Mouse (Mus musculus) forebrain, embryonic 14.5 days (tissue): ENCODE data around the gene Tat. TPM values are rescaled to one million over a fixed set of nuclear protein-coding genes. Genes with fewer than 3 reads are reported as not detected.

Source experiments
- ATAC-seq: fragments of 200-750 bp; cut with Nextera tagmentation; 2 replicates; pipeline ENCODE4 v1.8.0; 2017; ENCODE audit warnings: mild to moderate bottlenecking, moderate library complexity
- DNase-seq: peaks from one replicate; pipeline ENCODE4 v3.0.0-alpha.2; 2015; ENCODE audit warnings: low spot score
- H3K27ac ChIP-seq: fragments of 300-500 bp; sonication (generic); 2 replicates; pipeline ENCODE4 v1.5.1; 2014; ENCODE audit warnings: low read depth, mild to moderate bottlenecking, control low read depth, low read length, moderate library complexity
- H3K27me3 ChIP-seq: fragments of 300-500 bp; sonication (generic); replicated peaks from 2 replicates; pipeline ENCODE4 v1.6.1; 2014; ENCODE audit warnings: low read length, control low read depth, mixed read lengths; ENCODE audit not compliant: control insufficient read depth, insufficient read depth
- H3K36me3 ChIP-seq: fragments of 300-500 bp; sonication (generic); 2 replicates; pipeline ENCODE4 v1.6.1; 2014; ENCODE audit warnings: low read length, control low read depth; ENCODE audit not compliant: control insufficient read depth, insufficient read depth
- H3K4me1 ChIP-seq: fragments of 300-500 bp; sonication (generic); 2 replicates; pipeline ENCODE4 v1.6.1; 2014; ENCODE audit warnings: antibody characterized with exemption, low read length, control low read depth; ENCODE audit not compliant: control insufficient read depth, insufficient read depth
- H3K4me2 ChIP-seq: fragments of 300-500 bp; sonication (generic); 2 replicates; pipeline ENCODE4 v1.6.1; 2014; ENCODE audit warnings: mild to moderate bottlenecking, control low read depth, low read length
- H3K4me3 ChIP-seq: fragments of 300-500 bp; sonication (generic); 2 replicates; pipeline ENCODE4 v1.5.1; 2014; ENCODE audit warnings: low read depth, low read length, control low read depth
- H3K9ac ChIP-seq: fragments of 300-500 bp; sonication (generic); 2 replicates; pipeline ENCODE4 v1.6.1; 2014; ENCODE audit warnings: mild to moderate bottlenecking, low read length, control low read depth, moderate library complexity
- H3K9me3 ChIP-seq: fragments of 300-500 bp; sonication (generic); replicated peaks from 2 replicates; pipeline ENCODE4 v1.6.1; 2016; ENCODE audit warnings: low read length, control low read depth, mixed read lengths; ENCODE audit not compliant: control insufficient read depth
- WGBS: fragments of 180-500 bp; shearing (Covaris S2); extraction: QIAGEN DNeasy Blood & Tissue Kit; methylation state at CpG from one replicate; pipeline ENCODE4 v1.1.7; 2014; 5-methylcytosine and 5-hydroxymethylcytosine counted together
- polyA plus RNA-seq: library from polyadenylated mRNA; unstranded; fragments of >200 nt; fragmentation: Nextera tagmentation; extraction: Ambion mirVana; gene quantifications from 2 replicates; pipeline ENCODE4 v1.2.1, GENCODE M21; 2014

Gene Tat
- not detected in 2 replicates for polyA plus RNA-seq

DNA sequence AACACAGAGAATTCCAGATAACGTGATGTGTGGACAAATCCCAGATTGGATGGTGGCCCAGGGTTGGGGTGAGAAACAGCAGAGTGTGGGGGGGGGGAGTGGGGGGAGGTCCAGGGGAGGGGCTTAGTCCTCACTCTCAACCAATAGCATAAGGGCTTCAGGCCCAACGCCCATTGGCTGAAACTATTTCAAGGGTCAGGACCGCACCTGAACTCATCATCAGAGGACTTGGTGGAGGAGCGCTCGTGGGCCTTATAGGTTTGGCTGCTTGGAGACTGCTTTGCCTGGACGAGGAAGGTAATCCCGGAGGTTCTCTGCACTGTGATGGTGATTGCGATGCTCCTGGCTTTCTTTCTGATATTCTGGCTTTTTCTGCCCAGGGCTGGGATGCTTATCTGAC lies at the start of gene Tat:
Gene Tat (plus strand): TSS at position 214 of the 400 bp plus-strand sequence.
- WGBS = 80% methylated on average over 8 of the region's 8 CpGs
- ATAC-seq = no peak

DNA sequence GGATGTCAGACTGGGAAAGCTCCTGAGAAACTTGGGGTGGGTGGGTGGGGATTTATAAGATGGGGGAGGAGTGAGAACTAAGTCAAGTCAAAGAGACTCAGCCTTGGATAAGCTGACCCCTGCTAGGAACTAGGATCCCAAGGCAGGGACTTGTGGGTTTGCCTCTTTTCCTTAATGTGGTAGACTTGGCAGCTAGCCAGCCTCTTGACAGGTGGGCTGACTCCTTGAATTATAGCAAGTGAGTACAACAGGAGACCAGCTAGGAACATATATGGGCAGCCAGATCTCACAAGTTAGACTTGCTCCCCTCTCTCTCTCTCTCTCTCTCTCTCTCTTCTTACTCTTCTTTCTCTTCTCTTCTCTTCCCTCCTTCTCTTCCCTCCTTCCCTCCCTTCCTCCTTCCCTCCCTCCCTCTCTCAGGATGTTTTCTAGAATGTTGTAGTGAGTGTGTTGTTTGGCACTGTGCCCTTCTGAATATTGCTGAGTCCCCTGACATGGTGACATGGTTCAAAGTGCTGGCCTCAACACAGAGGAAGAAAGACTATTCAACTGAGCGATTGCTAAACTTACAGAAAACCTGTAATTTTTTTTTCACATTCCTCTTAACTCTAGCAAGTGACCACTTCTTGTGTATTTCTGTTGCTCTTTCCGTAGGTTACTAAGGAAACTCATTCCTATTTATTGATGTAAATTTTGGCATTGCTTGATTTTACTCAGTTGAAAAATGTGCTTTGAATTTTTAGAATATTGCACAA lies 48.5 kb upstream of the Tat start:
- no peak for DNase-seq
- 85% methylated on average over 2 of the region's 2 CpGs for WGBS
- H3K4me1 ChIP-seq = no peaks in the 10 kb centered on the region; the same call in 1 of the 2 replicates
- H3K4me2 ChIP-seq = no peak overlapping the region
- no peak overlapping the region for H3K27ac ChIP-seq
- H3K9ac ChIP-seq = no peak overlapping the region
- no peak overlapping the region for H3K4me3 ChIP-seq
- no peak for ATAC-seq
- H3K9me3 ChIP-seq = no peaks in the 10 kb centered on the region
- peaks cover 42% of the 10 kb centered on the region for H3K36me3 ChIP-seq
- H3K27me3 ChIP-seq = no peaks in the 10 kb centered on the region

More for the DNA sequence above, at the start of gene Tat:
- Histone ChIP-seq H3K9ac (no peak within 1 kb of the TSS), H3K4me1 (no peaks in the 10 kb centered on the region), H3K27ac (no peak within 1 kb of the TSS), H3K27me3 (no peaks in the 10 kb centered on the region), H3K4me2 (no peak within 1 kb of the TSS), H3K4me3 (no peak within 1 kb of the TSS), H3K9me3 (no peaks in the 10 kb centered on the region), H3K36me3 (no peaks in the 10 kb centered on the region)
- no peak for DNase-seq

DNA sequence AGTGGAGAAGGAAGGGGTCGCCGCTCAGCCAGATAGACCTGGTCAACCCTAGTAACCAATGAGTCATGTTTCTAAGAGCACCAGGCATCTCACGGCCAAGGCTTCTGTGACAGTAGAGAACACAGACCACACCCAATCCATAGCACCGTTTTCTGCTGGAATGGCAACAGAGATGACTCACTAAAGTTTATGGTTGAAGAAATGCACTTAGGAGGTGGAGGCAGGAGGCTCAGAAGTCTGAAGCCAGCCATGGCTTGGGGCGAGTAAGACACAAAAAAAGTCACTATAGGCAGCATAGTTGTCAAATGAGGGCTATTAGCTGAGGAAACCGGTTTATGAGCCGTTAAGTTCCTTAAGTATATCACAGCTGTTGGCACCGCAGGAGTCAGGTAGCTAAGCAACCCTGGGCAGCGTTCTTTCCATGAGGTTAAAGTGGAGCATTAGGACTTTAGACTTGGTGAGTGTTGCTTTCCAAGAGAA lies 45.0 kb upstream of the Tat start:
- Histone ChIP-seq H3K4me1 (peaks cover 3% of the 10 kb centered on the region; the same call in 1 of the 2 replicates), H3K27ac (no peak overlapping the region), H3K9me3 (no peaks in the 10 kb centered on the region), H3K4me2 (no peak overlapping the region), H3K36me3 (peaks cover 22% of the 10 kb centered on the region), H3K27me3 (no peaks in the 10 kb centered on the region), H3K4me3 (no peak overlapping the region), H3K9ac (no peak overlapping the region)
- 63% methylated on average over 9 of the region's 9 CpGs for WGBS
- DNase-seq (no peak), ATAC-seq (no peak)

DNA sequence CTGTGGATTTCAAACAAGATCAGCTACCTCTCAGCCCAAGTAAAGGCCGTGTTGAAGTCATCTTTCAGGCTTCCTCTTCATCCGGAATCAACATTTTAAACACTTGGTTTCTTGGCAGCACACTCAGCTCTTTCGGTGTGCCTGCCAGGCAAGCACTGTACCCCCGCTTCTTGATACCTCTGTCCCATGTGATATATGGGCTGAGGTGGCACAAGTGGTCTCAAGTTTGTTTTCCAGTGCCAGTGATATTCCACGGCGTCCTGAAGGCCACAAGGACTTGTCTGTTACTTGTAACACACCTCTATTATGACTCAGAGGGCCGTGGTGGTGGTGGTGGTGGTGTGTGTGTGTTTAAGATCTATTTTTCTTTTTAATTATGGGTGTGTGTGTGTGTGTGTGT lies 44.5 kb upstream of the Tat start:
- H3K4me2 ChIP-seq = no peak overlapping the region
- H3K4me1 ChIP-seq = peaks cover 3% of the 10 kb centered on the region; the same call in 1 of the 2 replicates
- 85% methylated on average over 7 of the region's 7 CpGs for WGBS
- H3K9ac ChIP-seq = no peak overlapping the region
- H3K27ac ChIP-seq = no peak overlapping the region
- H3K4me3 ChIP-seq = no peak overlapping the region
- peaks cover 17% of the 10 kb centered on the region for H3K36me3 ChIP-seq
- ATAC-seq (no peak), DNase-seq (no peak)
- H3K9me3 ChIP-seq = no peaks in the 10 kb centered on the region
- no peaks in the 10 kb centered on the region for H3K27me3 ChIP-seq

DNA sequence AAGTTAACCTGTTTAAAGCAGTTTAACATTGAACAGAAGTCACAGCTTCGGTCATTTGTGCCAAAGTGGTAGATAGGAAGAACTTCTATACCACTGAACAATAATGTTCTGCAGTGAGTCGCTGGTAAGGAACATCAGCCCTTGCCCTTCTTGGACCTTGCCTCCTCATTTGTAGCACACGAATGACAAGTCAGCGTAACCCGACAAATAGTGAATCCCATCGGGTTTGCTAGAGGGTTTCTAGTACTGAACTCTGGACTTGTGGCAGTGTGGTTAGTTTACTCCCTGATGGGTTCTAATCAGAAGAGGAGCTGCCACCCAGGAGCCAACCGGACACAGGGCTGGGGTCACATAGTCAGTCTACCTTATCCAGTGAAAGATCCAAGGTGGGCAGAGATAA lies 44.0 kb upstream of the Tat start:
- DNase-seq (no peak), ATAC-seq (no peak)
- Histone ChIP-seq H3K9me3 (no peaks in the 10 kb centered on the region), H3K27me3 (no peaks in the 10 kb centered on the region), H3K36me3 (peaks cover 12% of the 10 kb centered on the region; the same call in 1 of the 2 replicates), H3K4me3 (no peak overlapping the region), H3K9ac (no peak overlapping the region), H3K4me2 (no peak overlapping the region), H3K27ac (no peak overlapping the region), H3K4me1 (peaks cover 4% of the 10 kb centered on the region; the same call in 1 of the 2 replicates)
- 87% methylated on average over 7 of the region's 7 CpGs for WGBS

DNA sequence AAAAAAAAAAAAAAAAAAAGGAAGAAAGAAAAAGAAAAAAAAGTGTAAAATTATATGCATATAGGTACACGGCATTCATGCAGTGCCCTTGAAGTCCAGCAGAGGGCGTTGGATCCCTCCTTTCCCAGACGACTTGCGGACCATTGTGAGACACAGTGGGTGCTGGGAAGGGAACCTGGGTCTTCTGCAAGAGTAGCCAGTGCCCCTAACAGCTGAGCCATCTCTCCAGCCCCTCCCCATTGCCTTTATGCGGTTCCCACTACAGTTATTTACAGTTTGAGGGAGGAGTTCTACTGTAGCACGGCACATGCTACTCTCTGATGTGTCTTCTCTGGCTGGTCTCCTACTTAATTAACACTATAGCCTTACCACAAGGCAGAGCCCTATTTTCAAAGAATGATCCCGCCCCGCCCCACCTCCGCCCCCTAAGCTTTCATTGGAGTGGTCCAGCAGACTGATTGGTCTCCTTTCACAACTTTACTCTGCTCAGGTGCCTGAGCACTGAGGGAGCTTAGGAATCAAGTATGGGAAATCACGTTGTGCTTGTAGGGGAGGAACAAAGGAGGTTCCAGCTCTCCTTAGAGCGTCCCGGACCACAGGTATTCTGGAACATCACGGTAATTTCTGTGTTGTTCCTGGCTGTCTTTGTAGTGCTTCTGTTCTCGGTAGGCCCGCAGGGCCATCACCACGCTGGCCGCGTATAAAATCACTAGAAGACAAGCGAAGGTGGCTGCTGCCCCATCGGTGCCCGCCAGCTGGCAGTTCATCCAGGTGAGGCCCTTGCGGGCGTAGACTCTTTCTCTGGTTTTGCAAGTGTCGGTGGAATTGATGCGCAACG lies 42.6 kb upstream of the Tat start:
- 2% methylated on average over 26 of the region's 26 CpGs for WGBS
- peak overlapping the region; percentile 33 for H3K4me3 ChIP-seq
- H3K4me1 ChIP-seq = peaks cover 5% of the 10 kb centered on the region; the same call in 1 of the 2 replicates
- DNase-seq = peak; percentile 75
- no peaks in the 10 kb centered on the region for H3K27me3 ChIP-seq
- H3K4me2 ChIP-seq = peak overlapping the region; percentile 65
- no peaks in the 10 kb centered on the region for H3K9me3 ChIP-seq
- ATAC-seq = peak; percentile 70
- peak overlapping the region; percentile 48; the same call in 1 of the 2 replicates for H3K27ac ChIP-seq
- peak overlapping the region; percentile 59 for H3K9ac ChIP-seq
- 0 out of 2 replicates have a peak, but pooled peaks cover 7% of the 10 kb centered on the region for H3K36me3 ChIP-seq

DNA sequence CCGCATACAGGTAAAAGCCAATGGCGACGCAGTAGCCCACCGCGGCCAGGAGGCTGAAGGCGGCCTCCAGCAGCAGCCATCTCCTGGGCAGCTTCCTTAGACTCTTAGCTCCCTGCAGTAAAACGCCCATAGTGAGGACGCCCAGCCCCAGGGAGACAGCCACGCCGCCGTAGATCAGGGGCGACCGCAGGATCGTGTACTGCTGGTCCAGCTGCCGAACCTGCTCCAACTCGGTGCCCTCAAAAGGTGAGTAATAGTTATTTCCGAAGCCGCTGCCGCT lies 42.0 kb upstream of the Tat start:
- H3K4me3 ChIP-seq = peak overlapping the region; percentile 33
- H3K36me3 ChIP-seq = 0 out of 2 replicates have a peak, but pooled peaks cover 3% of the 10 kb centered on the region
- H3K9me3 ChIP-seq = no peaks in the 10 kb centered on the region
- peak overlapping the region; percentile 48; the same call in 1 of the 2 replicates for H3K27ac ChIP-seq
- DNase-seq (no peak), ATAC-seq (peak; percentile 35; the same call in 1 of the 2 replicates)
- 4% methylated on average over 19 of the region's 19 CpGs for WGBS
- no peaks in the 10 kb centered on the region for H3K27me3 ChIP-seq
- H3K4me2 ChIP-seq = peak overlapping the region; percentile 65
- peaks cover 5% of the 10 kb centered on the region; the same call in 1 of the 2 replicates for H3K4me1 ChIP-seq
- peak overlapping the region; percentile 59 for H3K9ac ChIP-seq

DNA sequence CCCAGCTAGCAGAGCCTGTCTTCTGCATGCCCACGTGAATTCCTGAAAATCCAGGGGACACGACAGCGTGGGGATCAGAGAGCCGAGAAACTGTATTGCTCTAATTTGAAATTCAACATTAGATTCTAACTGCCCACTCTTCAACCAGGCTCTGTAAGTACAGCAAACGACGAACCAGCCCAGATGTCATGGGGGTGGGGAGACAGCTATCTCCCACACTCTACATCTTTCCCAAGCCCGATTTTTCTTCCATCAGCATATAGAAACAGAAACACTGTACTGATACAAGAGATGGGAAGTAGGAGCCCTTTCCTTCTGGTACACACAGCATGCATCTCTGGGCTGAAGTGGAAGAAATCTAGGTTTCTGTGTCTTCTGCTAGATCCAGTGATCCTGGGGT lies 38.1 kb upstream of the Tat start:
- peaks cover 5% of the 10 kb centered on the region for H3K4me1 ChIP-seq
- no peaks in the 10 kb centered on the region for H3K9me3 ChIP-seq
- ATAC-seq (no peak), DNase-seq (no peak)
- H3K4me2 ChIP-seq = no peak overlapping the region
- no peaks in the 10 kb centered on the region for H3K36me3 ChIP-seq
- H3K27me3 ChIP-seq = no peaks in the 10 kb centered on the region
- WGBS = 77% methylated on average over 7 of the region's 7 CpGs
- no peak overlapping the region for H3K9ac ChIP-seq
- no peak overlapping the region for H3K4me3 ChIP-seq
- H3K27ac ChIP-seq = no peak overlapping the region
